12 mouse cellular contexts compared by ENCODE assay signal in genomic region chr12:82066860-82067259, GRCm38 (mm10).
DNase-seq lines count a peak whose midpoint lies in the region; ATAC-seq and TF ChIP-seq lines count a peak whose summit lies in the region.
"Had no signal": no experiment of that assay in that cellular context is flagged by ENCODE, and none has a peak within 500 bp of the region (broad histone marks: within the 10 kb centered on the region; RNA-seq: fewer than 3 reads in every experiment).

No protein-coding gene starts in this region.

- WGBS in hindbrain, postnatal 0 days, result 42% methylated on average over 4 of the region's 4 CpGs
- 52% methylated on average over 4 of the region's 4 CpGs for WGBS in hindbrain, embryonic 11.5 days
- 49% methylated on average over 4 of the region's 4 CpGs for WGBS in stomach, postnatal 0 days

- no peaks in the 10 kb centered on the region for H3K27me3 ChIP-seq in hindbrain, postnatal 0 days (ENCODE audit: insufficient read depth, low read length)
- H3K27me3 ChIP-seq in hindbrain, embryonic 11.5 days (ENCODE audit: control insufficient read depth, insufficient read depth, low read length), result no peaks in the 10 kb centered on the region
- H3K27me3 ChIP-seq in stomach, postnatal 0 days (ENCODE audit: control insufficient read depth, insufficient read depth, low read length), result no peaks in the 10 kb centered on the region
- H3K27me3 ChIP-seq: liver, embryonic 15.5 days had no signal

- H3K9ac ChIP-seq in hindbrain, postnatal 0 days (replicated peaks; ENCODE audit: low read length), result no peak overlapping the region
- no peak overlapping the region for H3K9ac ChIP-seq in hindbrain, embryonic 11.5 days (ENCODE audit: low read depth, low read length)
- H3K9ac ChIP-seq in stomach, postnatal 0 days (ENCODE audit: low read length), result no peak overlapping the region
- H3K9ac ChIP-seq: hindbrain, embryonic 14.5 days; liver, embryonic 15.5 days had no signal

- H3K4me1 ChIP-seq in hindbrain, postnatal 0 days (ENCODE audit: insufficient read depth, low read length), result no peaks in the 10 kb centered on the region
- H3K4me1 ChIP-seq in hindbrain, embryonic 11.5 days (replicated peaks; ENCODE audit: control insufficient read depth, insufficient read depth, low read length), result no peaks in the 10 kb centered on the region
- H3K4me1 ChIP-seq in stomach, postnatal 0 days (replicated peaks; ENCODE audit: control insufficient read depth, insufficient read depth), result no peaks in the 10 kb centered on the region
- H3K4me1 ChIP-seq: liver, embryonic 15.5 days had no signal

- no peak for ATAC-seq in hindbrain, postnatal 0 days
- ATAC-seq in hindbrain, embryonic 11.5 days (ENCODE audit: low FRiP score), result no peak
- ATAC-seq in stomach, postnatal 0 days (ENCODE audit: low FRiP score, low TSS enrichment), result 0 out of 2 replicates have a peak, but pooled peaks have one; percentile 51

- H3K4me2 ChIP-seq in hindbrain, postnatal 0 days (ENCODE audit: low read depth, low read length), result no peak overlapping the region
- no peak overlapping the region for H3K4me2 ChIP-seq in hindbrain, embryonic 11.5 days (replicated peaks; ENCODE audit: low read depth, low read length)
- no peak overlapping the region for H3K4me2 ChIP-seq in stomach, postnatal 0 days (replicated peaks; ENCODE audit: low read depth)
- H3K4me2 ChIP-seq: hindbrain, embryonic 14.5 days; liver, embryonic 15.5 days had no signal

- H3K4me3 ChIP-seq in hindbrain, postnatal 0 days (ENCODE audit: low read length), result no peak overlapping the region
- H3K4me3 ChIP-seq in hindbrain, embryonic 11.5 days (ENCODE audit: low read depth, low read length), result no peak overlapping the region
- no peak overlapping the region for H3K4me3 ChIP-seq in stomach, postnatal 0 days (ENCODE audit: low read depth, low read length)
- H3K4me3 ChIP-seq: liver, embryonic 15.5 days had no signal

- TF ChIP-seq CTCF in hindbrain, postnatal 0 days (IDR thresholded peaks at IDR 0.05; ENCODE audit: low read depth), result no peak
- no peak for TF ChIP-seq CTCF in stomach, postnatal 0 days (IDR thresholded peaks at IDR 0.05; ENCODE audit: low read depth)

- no peak overlapping the region for H3K27ac ChIP-seq in hindbrain, postnatal 0 days
- no peak overlapping the region for H3K27ac ChIP-seq in hindbrain, embryonic 11.5 days (ENCODE audit: low read depth, low read length)
- no peak overlapping the region for H3K27ac ChIP-seq in stomach, postnatal 0 days (replicated peaks)
- H3K27ac ChIP-seq: hindbrain, embryonic 14.5 days; liver, embryonic 15.5 days had no signal

- no peak for TF ChIP-seq EP300 in stomach, postnatal 0 days (optimal IDR thresholded peaks at IDR 0.05)

- DNase-seq in hindbrain, postnatal 0 days (ENCODE audit: low spot score), result peak; percentile 15
- DNase-seq in hindbrain, embryonic 11.5 days (ENCODE audit: low spot score), result no peak
- peak; percentile 67 for DNase-seq in thymus, postnatal 0 days (ENCODE audit: low spot score)
- DNase-seq in thymus, postnatal 4 days, result no peak
- DNase-seq in embryo, embryonic 9.5 days (ENCODE audit: extremely low spot score), result peak; percentile 10
- DNase-seq in stomach, postnatal 0 days (ENCODE audit: low spot score), result no peak
- no peak for DNase-seq in spleen, postnatal 36 days (ENCODE audit: low spot score in 2 of 2)
- no peak for DNase-seq in adrenal gland, adult 18-20 months (ENCODE audit: low spot score in 2 of 2)
- DNase-seq: cerebellum, postnatal 10 days; heart, adult 18-20 months had no signal

- H3K9me3 ChIP-seq in hindbrain, postnatal 0 days (ENCODE audit: low read length), result no peaks in the 10 kb centered on the region
- H3K9me3 ChIP-seq in hindbrain, embryonic 11.5 days (ENCODE audit: control insufficient read depth, low read length), result no peaks in the 10 kb centered on the region
- H3K9me3 ChIP-seq in stomach, postnatal 0 days (ENCODE audit: control insufficient read depth, low read length), result no peaks in the 10 kb centered on the region
- H3K9me3 ChIP-seq: liver, embryonic 15.5 days had no signal

- no peaks in the 10 kb centered on the region for H3K36me3 ChIP-seq in hindbrain, postnatal 0 days (ENCODE audit: insufficient read depth, low read length)
- H3K36me3 ChIP-seq in hindbrain, embryonic 11.5 days (ENCODE audit: control insufficient read depth, insufficient read depth, low read length), result no peaks in the 10 kb centered on the region
- no peaks in the 10 kb centered on the region for H3K36me3 ChIP-seq in stomach, postnatal 0 days (ENCODE audit: control insufficient read depth, insufficient read depth, low read length)
- H3K36me3 ChIP-seq: liver, embryonic 15.5 days had no signal

Comparison
In these comparisons a context has a peak if more than half of its experiments do, and no peak if none do; other contexts are left out.
1. DNase-seq: peak in hindbrain, postnatal 0 days (single experiment), thymus, postnatal 0 days (single experiment) and embryo, embryonic 9.5 days (single experiment); none in hindbrain, embryonic 11.5 days (single experiment), thymus, postnatal 4 days (single experiment), stomach, postnatal 0 days (single experiment), spleen, postnatal 36 days (0 of 2) and adrenal gland, adult 18-20 months (0 of 2).